Mouse (Mus musculus) C3H10T1/2 (cell line): ENCODE measurements around the gene Gmds. TPM values are rescaled to one million over a fixed set of nuclear protein-coding genes. Genes with fewer than 3 reads are reported as not detected.

Experiments
- polyA plus RNA-seq, 2 experiments: library from polyadenylated mRNA; unstranded; fragments of >200 nt; fragmentation: generic; extraction: Trizol; gene quantifications; one replicate each; pipeline ENCODE4 v1.2.1; 2012; ENCODE audit warnings: missing spikeins in 2 of 2

The Gmds gene
- 10 to 100 TPM; 16.5 to 65.8 TPM for polyA plus RNA-seq

DNA sequence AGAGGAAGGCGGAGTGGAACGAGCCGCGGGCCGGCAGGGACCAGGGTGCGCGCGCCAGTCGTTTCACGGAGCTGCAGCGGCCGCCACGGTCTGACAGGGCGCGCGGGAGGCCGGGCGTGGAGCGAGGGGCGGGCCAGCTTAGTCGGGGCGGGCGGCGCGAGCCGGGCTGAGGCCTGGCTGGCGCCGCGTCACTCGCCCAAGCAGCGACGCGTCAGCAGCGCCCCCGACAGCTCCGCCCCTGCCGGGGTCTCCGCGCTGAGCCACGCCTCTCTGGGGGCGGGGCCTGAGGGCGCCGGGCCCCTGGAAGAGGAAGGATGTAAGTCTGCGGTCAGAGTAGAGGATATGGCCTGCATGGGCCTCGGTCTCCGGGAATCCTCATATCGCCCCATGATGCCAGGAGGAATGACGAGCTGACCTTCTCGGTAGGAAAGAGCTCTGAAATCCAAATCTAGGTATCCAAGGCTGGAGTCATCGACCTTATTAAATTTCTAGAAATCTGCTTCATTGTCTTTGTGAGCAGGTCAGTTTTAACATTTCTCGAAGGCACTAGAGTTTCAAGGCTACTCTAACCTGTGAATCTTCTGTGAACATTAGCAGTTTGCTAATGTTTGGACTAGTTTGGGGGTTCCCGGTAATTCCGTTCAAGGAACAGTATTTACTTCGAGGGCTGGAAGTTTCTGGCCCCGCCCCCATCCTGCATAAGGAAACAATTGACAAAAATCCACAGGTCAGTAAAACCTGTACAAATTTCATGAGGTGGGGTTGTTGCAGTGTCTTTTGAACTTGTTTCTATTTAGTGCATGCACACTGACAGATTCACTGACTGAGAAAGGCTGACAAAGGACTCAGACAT, at the start of gene Gmds:
Gene Gmds (minus strand): TSS at position 228 of the 853 bp plus-strand sequence.

DNA sequence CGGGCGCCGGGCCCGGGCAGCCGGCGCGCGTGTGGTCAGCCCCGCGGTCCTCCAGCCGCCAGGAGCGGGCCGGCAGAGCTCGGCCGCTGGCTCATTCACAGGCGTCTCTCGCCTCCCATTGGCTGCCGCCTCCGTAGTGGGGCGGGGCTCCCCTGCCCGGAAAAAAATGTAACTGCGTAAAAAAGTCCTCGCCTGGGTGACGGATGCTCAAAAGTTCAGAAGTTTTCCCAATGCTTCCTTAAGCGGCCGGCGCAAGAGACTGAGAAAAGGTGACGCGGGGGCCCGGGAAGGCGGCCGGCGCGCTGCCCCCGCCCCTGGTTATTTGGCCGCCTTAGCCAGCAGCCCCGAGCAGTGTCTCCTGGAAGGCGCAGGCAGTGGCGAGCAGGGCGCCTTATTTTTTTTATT, 532.1 kb downstream of the Gmds start, which contains the start of gene Foxc1:
Gene Foxc1 (plus strand): TSS at position 206 of the 405 bp plus-strand sequence.

